Mouse (Mus musculus) megakaryocyte, embryonic 14.5 days (primary cell): ENCODE measurements around the gene Foxp2.

ENCODE experiments used
- FLI1 ChIP-seq: IDR thresholded peaks from 2 replicates; pipeline ENCODE4 v1.6.1; 2012; ENCODE audit warnings: low read length, inconsistent platforms, mixed read lengths
- GATA1 ChIP-seq: IDR thresholded peaks from 3 replicates; pipeline ENCODE4 v1.6.1; 2012; ENCODE audit warnings: mixed read lengths, low read length, inconsistent platforms, borderline replicate concordance

- no peak for TF ChIP-seq FLI1
- no peak for TF ChIP-seq GATA1
Measured at GRCm38 (mm10) chr6:15402026-15402425, 500.9 kb downstream of the Foxp2 start.
